Mouse (Mus musculus) ES-Bruce4 (cell line): Measurements from ENCODE around the gene Ddx39. TPM values are rescaled to one million over a fixed set of nuclear protein-coding genes. Genes with fewer than 3 reads are reported as not detected.

Experiments
- H3K27ac ChIP-seq: 2 replicates; pipeline ENCODE4 v1.5.1; 2012; ENCODE audit warnings: low read length, inconsistent platforms; ENCODE audit not compliant: insufficient read depth
- H3K27me3 ChIP-seq: 2 replicates; pipeline ENCODE4 v1.6.1; 2012; ENCODE audit warnings: mild to moderate bottlenecking, low read length, inconsistent platforms; ENCODE audit not compliant: control insufficient read depth, poor library complexity, insufficient read depth, severe bottlenecking
- H3K36me3 ChIP-seq: 2 replicates; pipeline ENCODE4 v1.6.1; 2012; ENCODE audit warnings: inconsistent platforms, mild to moderate bottlenecking, low read length, moderate library complexity; ENCODE audit not compliant: control insufficient read depth, poor library complexity, insufficient read depth, severe bottlenecking
- H3K4me1 ChIP-seq: one replicate; pipeline ENCODE4 v1.8.1; 2011; ENCODE audit warnings: low read length; ENCODE audit not compliant: control insufficient read depth, insufficient read depth
- H3K4me3 ChIP-seq: 2 replicates; pipeline ENCODE4 v1.5.1; 2011; ENCODE audit warnings: low read depth, mild to moderate bottlenecking, low read length
- H3K9ac ChIP-seq: 2 replicates; pipeline ENCODE4 v1.6.1; 2012; ENCODE audit warnings: low read depth, mild to moderate bottlenecking, inconsistent platforms; ENCODE audit not compliant: poor library complexity, severe bottlenecking
- H3K9me3 ChIP-seq: replicated peaks from 2 replicates; pipeline ENCODE4 v1.6.1; 2012; ENCODE audit warnings: mild to moderate bottlenecking, low read length, inconsistent platforms; ENCODE audit not compliant: control insufficient read depth, poor library complexity, insufficient read depth, severe bottlenecking
- CTCF ChIP-seq: IDR thresholded peaks from one replicate; pipeline ENCODE4 v1.8.1; 2011; ENCODE audit warnings: low read depth, low read length
- EP300 ChIP-seq: IDR thresholded peaks from 2 replicates; pipeline ENCODE4 v1.6.1; 2011; ENCODE audit warnings: low read depth, low read length; ENCODE audit not compliant: insufficient read depth
- POLR2A ChIP-seq: IDR thresholded peaks from one replicate; pipeline ENCODE4 v1.8.1; 2011; ENCODE audit warnings: low read length; ENCODE audit not compliant: insufficient read depth
- polyA plus RNA-seq: library from polyadenylated mRNA; stranded (reverse); fragments of >200 nt; gene quantifications from 2 replicates; pipeline ENCODE4 v1.2.4, GENCODE M21; 2011; ENCODE audit warnings: low read depth; ENCODE audit not compliant: missing spikeins, insufficient read depth, insufficient read length

Gene Ddx39
- 117 and 121 TPM in 2 replicates for polyA plus RNA-seq

DNA sequence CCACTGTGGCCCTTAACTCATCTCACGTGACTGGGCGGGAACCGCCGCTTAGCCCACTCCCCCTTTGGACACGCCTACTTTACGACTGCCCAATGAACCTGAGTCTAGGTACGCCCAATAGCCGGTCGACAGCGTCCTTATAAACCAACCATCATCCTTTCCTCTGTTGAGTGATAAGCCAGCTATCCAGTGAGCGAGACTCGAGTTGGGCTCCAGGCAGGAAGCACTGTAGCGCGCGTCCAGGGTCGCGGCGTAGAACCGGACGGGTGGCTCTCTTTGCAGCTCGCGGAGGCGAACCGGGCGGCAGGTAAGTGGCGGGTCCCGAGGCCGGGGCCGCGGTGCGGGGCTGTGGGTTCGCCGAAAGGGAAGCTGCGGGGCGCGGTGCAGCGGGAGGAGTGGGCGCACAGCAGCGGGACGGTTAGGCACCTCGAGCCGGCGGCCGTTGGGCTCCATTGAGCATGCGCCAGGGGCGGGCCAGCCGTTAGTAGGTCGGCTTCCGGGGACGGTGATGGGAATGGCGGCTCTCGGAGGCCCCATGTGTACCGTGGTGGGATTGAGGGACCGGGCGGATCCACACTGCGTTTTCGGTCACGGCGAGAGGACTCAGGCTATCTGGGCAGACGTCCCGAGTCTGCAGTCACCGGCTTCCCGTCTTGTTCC is at the start of gene Ddx39:
Gene Ddx39, plus strand, starts transcription at position 147 of the 660 bp plus-strand sequence.
- Histone ChIP-seq H3K4me1 (no peaks in the 10 kb centered on the region), H3K36me3 (peaks cover 21% of the 10 kb centered on the region), H3K9ac (peak within 1 kb of the TSS; percentile 87), H3K9me3 (no peaks in the 10 kb centered on the region), H3K4me3 (peak within 1 kb of the TSS; percentile 96), H3K27ac (peak within 1 kb of the TSS; percentile 15), H3K27me3 (no peaks in the 10 kb centered on the region)
- TF ChIP-seq POLR2A (no peak), EP300 (peak; percentile 47; the same call in 1 of the 2 replicates)

DNA sequence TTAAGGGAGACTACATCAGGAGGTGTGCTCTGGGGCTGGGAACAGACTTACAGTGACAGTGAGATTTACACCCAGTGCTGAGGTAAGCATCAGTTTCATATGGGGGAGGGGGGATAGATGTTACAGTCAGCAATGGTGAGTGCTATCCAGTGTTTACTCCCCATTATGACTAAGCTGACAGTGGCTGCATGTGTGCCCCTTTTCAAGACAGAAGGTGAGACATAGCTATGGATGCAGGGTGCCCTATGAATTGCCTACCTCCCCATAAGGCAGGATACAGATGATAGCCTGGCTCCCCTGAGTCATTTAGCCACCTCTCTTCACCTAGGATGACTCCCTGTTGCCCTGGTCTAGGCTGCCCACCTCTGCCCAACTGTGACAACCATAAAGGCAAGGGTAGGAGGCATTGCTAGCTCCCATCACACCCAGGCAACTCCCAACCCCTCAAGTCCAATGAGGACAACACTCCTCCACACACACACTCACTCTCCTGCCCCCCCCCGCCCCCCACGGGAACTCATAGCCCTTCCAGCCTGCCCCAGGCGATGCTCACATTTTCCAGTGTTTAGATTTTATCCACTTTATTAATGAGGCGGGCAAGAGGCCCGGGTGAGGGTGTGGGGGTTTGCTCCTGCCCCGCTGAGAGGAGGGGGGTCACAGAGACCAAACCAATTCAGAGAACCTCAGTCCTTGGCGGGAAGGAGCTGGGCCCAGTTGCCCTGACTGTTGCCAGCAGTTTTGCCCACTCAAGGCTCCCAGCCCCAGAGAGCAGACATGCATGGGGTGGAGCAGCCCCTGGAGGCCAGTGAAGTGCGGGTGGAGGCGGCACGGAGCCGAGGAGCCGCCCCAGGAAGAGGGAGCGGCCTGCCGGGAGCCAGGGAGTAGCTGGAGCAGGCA is 48.8 kb upstream of the Ddx39 start, which contains the start of gene Ptger1:
Gene Ptger1, plus strand, starts transcription at position 710 of the 897 bp plus-strand sequence.
- no peak within 1 kb of the TSS for H3K27ac ChIP-seq
- no peak within 1 kb of the TSS for H3K4me3 ChIP-seq
- 0 out of 2 replicates have a peak, but pooled peaks cover 3% of the 10 kb centered on the region for H3K36me3 ChIP-seq
- H3K4me1 ChIP-seq = peaks cover 1% of the 10 kb centered on the region
- H3K9ac ChIP-seq = peak within 1 kb of the TSS; percentile 12; the same call in 1 of the 2 replicates
- H3K27me3 ChIP-seq = no peaks in the 10 kb centered on the region
- no peak for TF ChIP-seq POLR2A
- TF ChIP-seq CTCF = no peak
- TF ChIP-seq EP300 = no peak
- no peaks in the 10 kb centered on the region for H3K9me3 ChIP-seq

DNA sequence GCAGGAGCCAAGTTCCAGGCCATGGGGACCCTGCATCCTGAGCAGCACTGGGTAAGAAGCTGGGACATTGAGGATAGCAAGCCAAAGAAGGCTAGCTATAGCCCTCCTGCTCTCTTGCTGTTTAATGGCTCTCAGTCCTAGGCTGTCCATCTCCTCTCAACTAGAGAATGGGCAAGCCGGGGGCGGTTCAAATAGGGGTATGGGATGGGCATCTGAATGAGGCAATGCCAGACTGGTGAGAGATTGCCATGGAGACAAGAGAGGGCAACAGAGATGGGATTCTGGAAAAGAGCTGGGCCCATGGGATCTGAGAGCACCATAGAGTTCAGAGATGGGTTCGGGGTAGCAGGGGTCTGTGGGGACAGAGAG is 48.1 kb upstream of the Ddx39 start:
- Histone ChIP-seq H3K4me1 (peaks cover 1% of the 10 kb centered on the region), H3K4me3 (no peak overlapping the region), H3K9ac (0 out of 2 replicates have a peak overlapping the region, but pooled peaks have one; percentile 12), H3K27me3 (no peaks in the 10 kb centered on the region), H3K27ac (no peak overlapping the region), H3K36me3 (0 out of 2 replicates have a peak, but pooled peaks cover 3% of the 10 kb centered on the region), H3K9me3 (no peaks in the 10 kb centered on the region)
- no peak for TF ChIP-seq EP300
- no peak for TF ChIP-seq CTCF
- TF ChIP-seq POLR2A = no peak

DNA sequence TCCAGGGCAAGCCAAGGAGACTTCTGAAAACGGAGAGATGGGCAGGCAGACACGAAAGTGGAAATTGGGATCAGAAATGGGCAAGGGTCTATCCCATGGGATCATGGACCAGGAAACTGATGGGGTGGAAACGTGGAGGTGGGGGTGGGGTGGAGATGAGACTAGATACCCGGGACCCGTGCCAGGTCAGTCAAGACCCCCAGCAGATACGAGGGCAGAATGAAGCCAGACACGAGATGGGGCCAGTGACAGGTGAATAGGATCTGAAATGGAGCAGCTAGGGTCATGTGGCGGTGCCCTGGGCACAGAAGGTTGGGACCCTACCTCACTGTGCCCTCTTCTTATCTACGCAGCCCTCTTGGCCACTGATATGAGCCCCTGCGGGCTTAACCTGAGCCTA is 47.5 kb upstream of the Ddx39 start:
- Histone ChIP-seq H3K4me1 (peaks cover under 1% of the 10 kb centered on the region), H3K4me3 (peak overlapping the region; percentile 48), H3K27ac (no peak overlapping the region), H3K9ac (0 out of 2 replicates have a peak overlapping the region, but pooled peaks have one; percentile 22), H3K27me3 (no peaks in the 10 kb centered on the region), H3K36me3 (0 out of 2 replicates have a peak, but pooled peaks cover 3% of the 10 kb centered on the region), H3K9me3 (no peaks in the 10 kb centered on the region)
- TF ChIP-seq POLR2A (no peak), CTCF (no peak), EP300 (no peak)

DNA sequence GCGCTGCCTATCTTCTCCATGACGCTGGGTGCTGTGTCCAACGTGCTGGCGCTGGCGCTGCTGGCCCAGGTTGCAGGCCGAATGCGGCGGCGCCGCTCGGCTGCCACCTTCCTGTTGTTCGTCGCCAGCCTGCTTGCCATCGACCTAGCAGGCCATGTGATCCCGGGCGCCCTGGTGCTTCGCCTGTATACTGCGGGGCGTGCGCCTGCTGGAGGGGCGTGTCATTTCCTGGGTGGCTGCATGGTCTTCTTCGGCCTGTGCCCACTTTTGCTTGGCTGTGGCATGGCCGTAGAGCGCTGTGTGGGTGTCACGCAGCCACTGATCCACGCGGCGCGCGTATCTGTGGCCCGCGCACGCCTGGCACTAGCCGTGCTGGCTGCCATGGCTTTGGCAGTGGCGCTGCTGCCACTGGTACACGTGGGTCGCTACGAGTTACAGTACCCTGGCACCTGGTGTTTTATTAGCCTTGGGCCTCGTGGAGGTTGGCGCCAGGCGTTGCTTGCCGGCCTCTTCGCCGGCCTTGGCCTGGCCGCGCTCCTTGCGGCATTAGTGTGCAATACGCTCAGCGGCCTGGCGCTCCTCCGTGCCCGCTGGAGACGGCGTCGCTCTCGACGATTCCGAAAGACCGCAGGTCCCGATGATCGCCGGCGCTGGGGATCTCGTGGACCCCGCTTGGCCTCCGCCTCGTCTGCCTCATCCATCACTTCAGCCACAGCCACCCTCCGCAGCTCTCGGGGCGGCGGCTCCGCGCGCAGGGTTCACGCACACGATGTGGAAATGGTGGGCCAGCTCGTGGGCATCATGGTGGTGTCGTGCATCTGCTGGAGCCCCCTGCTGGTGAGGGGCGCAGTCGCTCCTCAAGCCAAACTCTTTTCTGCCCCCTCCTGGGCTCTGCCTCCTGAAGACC is 46.7 kb upstream of the Ddx39 start:
- no peak overlapping the region for H3K27ac ChIP-seq

More for the DNA sequence above, 46.7 kb upstream of the Ddx39 start:
- Histone ChIP-seq H3K9me3 (no peaks in the 10 kb centered on the region), H3K4me1 (no peaks in the 10 kb centered on the region), H3K36me3 (0 out of 2 replicates have a peak, but pooled peaks cover 3% of the 10 kb centered on the region), H3K9ac (peak overlapping the region; percentile 22), H3K27me3 (no peaks in the 10 kb centered on the region), H3K4me3 (peak overlapping the region; percentile 48)
- TF ChIP-seq EP300 (no peak), POLR2A (no peak), CTCF (peak; percentile 97)
